Mouse (Mus musculus) limb, embryonic 13.5 days (tissue): Measurements from ENCODE around the gene Cdh20. TPM values are rescaled to one million over a fixed set of nuclear protein-coding genes. Genes with fewer than 3 reads are reported as not detected.

Experiments
- ATAC-seq: fragments of 200-750 bp; cut with Nextera tagmentation; 2 replicates; pipeline ENCODE4 v1.8.0; 2017; ENCODE audit warnings: low read depth, moderate number of reproducible peaks, moderate TSS enrichment; ENCODE audit not compliant: low FRiP score
- H3K27ac ChIP-seq: fragments of 300-500 bp; sonication (generic); 2 replicates; pipeline ENCODE4 v1.5.1; 2015; ENCODE audit warnings: inconsistent platforms, mild to moderate bottlenecking, moderate library complexity
- H3K27me3 ChIP-seq: fragments of 300-500 bp; sonication (generic); 2 replicates; pipeline ENCODE4 v1.6.1; 2015; ENCODE audit warnings: mild to moderate bottlenecking, inconsistent platforms
- H3K36me3 ChIP-seq: fragments of 300-500 bp; sonication (generic); 2 replicates; pipeline ENCODE4 v1.6.1; 2015; ENCODE audit warnings: inconsistent platforms, mild to moderate bottlenecking, moderate library complexity
- H3K4me1 ChIP-seq: fragments of 300-500 bp; sonication (generic); 2 replicates; pipeline ENCODE4 v1.6.1; 2015; ENCODE audit warnings: inconsistent platforms
- H3K4me2 ChIP-seq: fragments of 300-500 bp; sonication (generic); replicated peaks from 2 replicates; pipeline ENCODE4 v1.6.1; 2015; ENCODE audit warnings: inconsistent platforms, mild to moderate bottlenecking, moderate library complexity
- H3K4me3 ChIP-seq: fragments of 300-500 bp; sonication (generic); 2 replicates; pipeline ENCODE4 v1.5.1; 2015; ENCODE audit warnings: moderate library complexity, mild to moderate bottlenecking, inconsistent platforms
- H3K9ac ChIP-seq: fragments of 300-500 bp; sonication (generic); 2 replicates; pipeline ENCODE4 v1.6.1; 2015; ENCODE audit warnings: mild to moderate bottlenecking, inconsistent platforms
- H3K9me3 ChIP-seq: fragments of 300-500 bp; sonication (generic); 2 replicates; pipeline ENCODE4 v1.6.1; 2016; ENCODE audit warnings: inconsistent platforms
- WGBS: fragments of 180-500 bp; shearing (Covaris S2); methylation state at CpG from one replicate; pipeline ENCODE4 v1.1.7; 2015; 5-methylcytosine and 5-hydroxymethylcytosine counted together
- polyA plus RNA-seq: library from polyadenylated mRNA; unstranded; fragments of >200 nt; fragmentation: Nextera tagmentation; extraction: Ambion mirVana; gene quantifications from 2 replicates; pipeline ENCODE4 v1.2.1, GENCODE M21; 2015

Cdh20 gene
- polyA plus RNA-seq, 1 experiment from 2014 or later = 0.15 TPM

DNA sequence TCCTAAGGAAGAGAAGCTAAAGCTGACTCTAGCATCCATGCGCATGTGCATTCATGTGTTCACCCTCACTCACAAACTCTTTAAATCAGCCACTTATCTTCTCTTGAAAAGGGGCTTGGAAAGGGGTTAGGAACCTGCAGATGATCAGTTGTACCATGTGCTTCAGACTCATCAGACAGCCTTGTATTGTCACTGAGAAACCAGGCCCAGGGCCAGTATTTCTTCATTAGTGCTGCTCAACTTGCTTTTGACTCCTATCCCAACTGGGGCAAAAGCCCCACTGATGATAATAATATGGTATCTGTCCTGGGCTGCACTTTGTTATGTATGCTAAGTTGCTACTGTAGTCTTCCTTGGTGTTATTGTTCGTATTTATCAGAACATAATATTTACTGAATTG lies 38.9 kb downstream of the Cdh20 start:
- no peaks in the 10 kb centered on the region for H3K4me1 ChIP-seq
- H3K9me3 ChIP-seq = no peaks in the 10 kb centered on the region
- H3K36me3 ChIP-seq = no peaks in the 10 kb centered on the region
- 91% methylated on average over 2 of the region's 2 CpGs for WGBS
- H3K27me3 ChIP-seq = no peaks in the 10 kb centered on the region
- no peak overlapping the region for H3K4me3 ChIP-seq
- ATAC-seq = no peak
- no peak overlapping the region for H3K4me2 ChIP-seq
- H3K27ac ChIP-seq = no peak overlapping the region
- no peak overlapping the region for H3K9ac ChIP-seq

DNA sequence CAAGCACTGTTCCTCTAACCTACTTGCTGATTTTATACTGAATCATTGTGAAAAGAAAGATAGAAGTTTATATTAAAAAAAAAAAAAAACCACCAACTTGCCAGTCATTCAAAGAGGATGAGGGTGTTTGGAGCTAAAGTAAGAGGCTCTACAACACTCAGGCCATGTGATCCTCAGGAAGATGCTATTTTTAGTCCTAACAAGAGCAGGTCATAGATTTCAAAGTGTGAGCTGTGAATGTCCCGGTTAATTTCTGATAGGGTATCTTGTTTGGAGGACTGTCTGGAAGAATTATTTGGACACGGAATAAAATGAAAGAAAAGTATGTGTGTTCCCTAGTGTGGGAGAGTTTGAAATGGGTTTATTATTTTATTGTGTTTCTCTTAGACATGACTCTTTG lies 49.2 kb downstream of the Cdh20 start:
- Histone ChIP-seq H3K9me3 (no peaks in the 10 kb centered on the region), H3K4me1 (no peaks in the 10 kb centered on the region), H3K36me3 (no peaks in the 10 kb centered on the region), H3K9ac (no peak overlapping the region), H3K27me3 (no peaks in the 10 kb centered on the region), H3K4me2 (no peak overlapping the region), H3K4me3 (no peak overlapping the region), H3K27ac (no peak overlapping the region)
- 86% methylated on average over 2 of the region's 2 CpGs for WGBS
- ATAC-seq = no peak

DNA sequence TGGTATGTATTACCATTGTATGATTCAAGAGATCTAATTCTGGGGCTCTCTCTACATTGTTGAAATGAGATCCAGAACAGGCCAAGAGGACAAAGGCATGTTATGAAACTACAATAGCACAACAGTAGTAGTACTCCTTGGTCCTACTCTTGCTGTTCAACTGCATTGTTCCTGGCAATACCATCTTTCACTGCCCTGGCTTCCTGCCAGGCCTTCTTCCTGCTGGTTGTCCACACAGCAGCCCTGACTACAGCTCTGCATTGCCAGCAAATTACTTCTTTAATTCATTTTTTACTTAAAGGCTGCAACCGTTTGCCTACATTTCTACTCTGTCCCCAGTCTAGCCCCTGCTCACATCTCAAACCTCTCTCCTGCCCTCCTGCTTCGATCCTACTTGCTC lies 59.8 kb downstream of the Cdh20 start:
- no peak overlapping the region for H3K4me2 ChIP-seq

DNA sequence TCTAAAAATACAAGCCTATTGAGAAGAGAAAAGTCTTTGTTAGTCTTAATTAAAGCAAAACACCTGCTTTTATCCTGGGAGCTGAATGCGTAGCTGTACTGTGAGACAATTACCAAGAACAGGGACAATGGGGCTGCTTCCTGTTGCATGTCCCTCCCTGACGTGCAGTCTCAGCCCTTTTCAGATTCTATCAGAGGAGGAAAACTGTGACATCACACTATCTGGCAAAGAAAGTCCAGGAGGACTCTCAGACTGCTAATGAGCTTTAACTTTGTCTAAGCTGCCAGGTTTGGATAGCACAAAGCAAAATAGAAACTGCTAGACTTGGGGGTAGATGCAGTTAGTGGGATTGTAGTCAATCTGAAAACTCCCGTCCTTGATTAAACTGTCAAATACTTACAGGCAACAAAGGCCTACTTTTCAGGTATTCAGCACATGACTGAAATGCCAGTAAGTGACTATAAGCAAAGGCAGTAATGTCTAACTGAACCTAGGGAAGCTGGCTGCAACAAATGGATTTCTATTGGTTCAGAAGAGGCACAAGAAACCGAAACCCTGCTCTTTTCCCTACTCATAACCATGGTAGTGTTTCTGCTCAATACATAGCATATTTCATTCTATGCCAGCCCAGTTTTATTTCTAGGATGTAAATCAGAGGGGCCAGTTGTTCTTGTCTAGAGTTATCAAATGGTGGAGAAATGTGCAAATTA lies 70.0 kb downstream of the Cdh20 start:
- Histone ChIP-seq H3K4me2 (no peak overlapping the region), H3K27me3 (no peaks in the 10 kb centered on the region), H3K27ac (no peak overlapping the region), H3K9ac (no peak overlapping the region), H3K4me3 (no peak overlapping the region), H3K36me3 (no peaks in the 10 kb centered on the region), H3K4me1 (no peaks in the 10 kb centered on the region), H3K9me3 (no peaks in the 10 kb centered on the region)
- no peak for ATAC-seq
- whole genome bisulfite sequencing = 84% methylated on average over 4 of the region's 4 CpGs

More for the DNA sequence above, 59.8 kb downstream of the Cdh20 start:
- Histone ChIP-seq H3K9ac (no peak overlapping the region), H3K36me3 (no peaks in the 10 kb centered on the region), H3K27me3 (no peaks in the 10 kb centered on the region), H3K9me3 (no peaks in the 10 kb centered on the region), H3K27ac (no peak overlapping the region), H3K4me3 (no peak overlapping the region), H3K4me1 (no peaks in the 10 kb centered on the region)
- 84% methylated on average over 2 of the region's 2 CpGs for WGBS
- no peak for ATAC-seq

DNA sequence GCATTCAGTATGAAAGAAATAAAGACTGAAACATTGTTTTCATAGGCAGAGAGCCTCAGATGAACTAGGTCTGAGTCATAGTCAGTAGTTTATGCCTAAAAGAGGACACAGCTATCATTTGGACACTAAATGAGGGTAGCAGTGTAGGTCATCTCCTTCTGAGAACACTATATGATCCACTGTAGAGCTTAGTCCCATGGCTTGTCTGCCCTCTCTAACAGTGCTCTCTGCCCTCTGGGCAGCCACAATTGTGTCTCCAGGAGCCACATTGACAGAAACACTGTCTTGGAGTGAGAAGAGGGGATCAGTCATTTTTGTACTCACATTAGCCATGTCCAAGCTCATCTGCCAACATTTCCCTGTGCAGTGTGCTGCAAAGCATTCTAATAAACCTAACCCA lies 70.7 kb downstream of the Cdh20 start:
- H3K4me2 ChIP-seq = no peak overlapping the region
- H3K9me3 ChIP-seq = no peaks in the 10 kb centered on the region
- no peak overlapping the region for H3K4me3 ChIP-seq
- H3K27ac ChIP-seq = no peak overlapping the region
- no peak overlapping the region for H3K9ac ChIP-seq
- H3K27me3 ChIP-seq = no peaks in the 10 kb centered on the region
- H3K36me3 ChIP-seq = no peaks in the 10 kb centered on the region
- no peaks in the 10 kb centered on the region for H3K4me1 ChIP-seq
- ATAC-seq = no peak

DNA sequence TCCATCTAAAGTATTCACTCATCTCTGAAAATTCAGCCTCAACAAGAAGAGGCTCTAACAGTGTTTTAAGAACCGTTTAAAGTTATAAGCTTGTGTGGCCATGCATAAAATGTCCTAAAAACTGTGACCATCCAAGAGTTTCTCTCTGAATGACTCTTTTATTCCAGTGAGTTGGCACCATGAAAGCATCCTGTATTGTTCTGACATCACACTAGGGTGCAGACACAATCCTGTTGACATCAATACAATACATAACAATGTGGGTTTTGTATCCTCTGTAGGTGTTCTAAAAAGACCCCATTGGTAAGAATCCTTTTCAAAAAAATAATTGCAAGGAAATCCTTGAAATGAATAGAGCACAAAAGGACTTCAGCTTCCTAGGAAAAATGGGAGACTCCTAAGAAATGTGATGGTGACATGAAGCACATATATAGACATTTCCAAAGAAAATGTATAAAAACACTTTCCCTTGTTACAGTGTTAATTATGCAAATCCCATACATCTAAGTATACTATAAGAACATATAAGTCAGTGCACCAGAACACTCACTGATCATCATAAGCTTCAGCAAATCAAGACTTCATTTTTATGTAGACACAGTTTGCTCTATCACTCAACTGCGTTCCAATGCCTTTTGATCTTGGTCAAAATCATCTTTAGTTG lies 80.1 kb downstream of the Cdh20 start:
- Histone ChIP-seq H3K4me2 (no peak overlapping the region), H3K27me3 (no peaks in the 10 kb centered on the region), H3K27ac (no peak overlapping the region), H3K9ac (no peak overlapping the region), H3K36me3 (no peaks in the 10 kb centered on the region), H3K4me1 (no peaks in the 10 kb centered on the region), H3K9me3 (no peaks in the 10 kb centered on the region), H3K4me3 (no peak overlapping the region)
- 85% methylated on average over 2 of the region's 2 CpGs for WGBS
- no peak for ATAC-seq

DNA sequence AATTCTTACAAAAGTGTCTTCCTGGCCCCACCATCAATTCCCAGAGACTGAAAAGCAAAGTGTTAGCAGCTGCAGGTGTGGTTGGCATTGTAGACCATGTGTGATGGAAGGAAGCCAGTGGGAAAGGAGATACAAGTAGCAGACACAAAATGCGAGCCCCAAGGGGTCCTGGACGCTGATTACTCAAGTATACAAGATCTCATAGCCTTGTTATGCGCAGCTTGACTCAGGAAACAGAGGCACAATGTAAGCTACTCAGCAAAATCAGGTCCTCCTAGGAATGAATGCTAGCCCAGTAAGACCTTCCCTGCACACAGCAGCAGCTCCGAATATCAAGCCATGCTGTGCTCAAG lies 80.6 kb downstream of the Cdh20 start:
- no peak for ATAC-seq
- Histone ChIP-seq H3K27ac (no peak overlapping the region), H3K27me3 (no peaks in the 10 kb centered on the region), H3K4me2 (no peak overlapping the region), H3K36me3 (no peaks in the 10 kb centered on the region), H3K4me1 (no peaks in the 10 kb centered on the region), H3K9ac (no peak overlapping the region), H3K4me3 (no peak overlapping the region), H3K9me3 (no peaks in the 10 kb centered on the region)
- WGBS = 83% methylated on average over 4 of the region's 4 CpGs

DNA sequence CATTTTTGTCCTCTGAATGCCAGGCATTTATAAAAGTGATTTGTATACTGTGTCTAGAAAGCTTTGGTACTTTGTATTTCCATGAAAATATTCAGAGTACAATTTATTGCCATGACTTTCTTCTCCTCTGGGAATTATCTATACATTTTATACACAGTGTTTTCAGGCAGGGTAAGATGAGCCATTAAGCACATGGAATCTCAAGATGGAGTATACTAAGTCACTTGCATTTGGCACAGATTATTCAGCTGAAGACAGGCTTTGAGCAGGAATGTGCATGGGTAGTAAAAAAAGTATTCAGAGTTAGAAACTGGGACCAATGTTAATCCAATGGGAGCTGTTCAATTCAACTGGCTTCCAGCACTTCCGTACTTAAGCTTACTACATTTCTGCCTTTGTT lies 109.1 kb downstream of the Cdh20 start:
- 64% methylated on average over 1 of the region's 1 CpGs for WGBS
- H3K4me1 ChIP-seq = no peaks in the 10 kb centered on the region
- H3K9ac ChIP-seq = no peak overlapping the region
- peak; percentile 81 for ATAC-seq
- no peaks in the 10 kb centered on the region for H3K36me3 ChIP-seq
- H3K27ac ChIP-seq = no peak overlapping the region
- no peak overlapping the region for H3K4me3 ChIP-seq
- H3K4me2 ChIP-seq = no peak overlapping the region
- H3K9me3 ChIP-seq = no peaks in the 10 kb centered on the region
- no peaks in the 10 kb centered on the region for H3K27me3 ChIP-seq

DNA sequence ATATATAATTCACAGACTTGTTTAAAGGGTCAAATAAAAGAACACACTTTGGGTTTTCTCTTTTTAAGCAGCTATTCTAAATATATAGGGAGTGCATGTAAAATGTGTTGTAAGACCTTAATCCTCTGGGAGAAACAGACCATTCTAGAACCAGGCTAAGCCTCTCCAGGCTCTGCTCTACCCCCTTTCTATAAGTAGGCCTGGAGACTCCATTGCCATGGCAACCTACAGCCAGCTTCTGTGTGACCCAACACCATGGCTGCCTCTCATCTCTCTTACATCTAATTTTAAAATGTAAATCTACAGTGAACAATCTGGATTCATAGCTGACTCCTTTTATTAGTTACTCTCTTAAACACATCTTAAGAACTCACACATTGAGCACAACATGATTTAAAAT lies 133.5 kb downstream of the Cdh20 start:
- Histone ChIP-seq H3K36me3 (no peaks in the 10 kb centered on the region), H3K27ac (no peak overlapping the region), H3K4me3 (no peak overlapping the region), H3K9me3 (no peaks in the 10 kb centered on the region), H3K4me2 (no peak overlapping the region), H3K4me1 (no peaks in the 10 kb centered on the region), H3K27me3 (no peaks in the 10 kb centered on the region), H3K9ac (no peak overlapping the region)
- ATAC-seq = no peak

DNA sequence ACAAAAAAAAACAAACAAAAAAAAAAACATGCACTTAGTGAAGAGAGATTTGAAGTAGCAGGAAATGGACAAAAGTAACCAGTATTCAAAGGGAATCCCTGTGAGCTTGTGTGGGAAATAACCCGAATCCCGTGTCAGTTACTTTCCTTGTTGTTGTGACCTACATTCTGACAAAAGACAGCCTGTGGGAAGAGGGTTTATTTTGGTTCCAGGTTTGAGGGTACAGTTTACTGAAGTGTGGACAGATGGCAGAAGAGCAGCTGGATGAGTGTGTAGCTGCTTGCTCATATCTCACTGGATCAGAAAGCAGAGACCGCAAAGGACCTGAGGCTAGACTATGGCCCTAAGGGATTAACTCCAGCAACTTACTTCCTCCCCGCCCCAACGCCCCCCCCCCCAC lies 135.1 kb downstream of the Cdh20 start:
- Histone ChIP-seq H3K27ac (no peak overlapping the region), H3K4me2 (no peak overlapping the region), H3K9me3 (no peaks in the 10 kb centered on the region), H3K9ac (no peak overlapping the region), H3K4me3 (no peak overlapping the region), H3K27me3 (no peaks in the 10 kb centered on the region), H3K4me1 (no peaks in the 10 kb centered on the region), H3K36me3 (no peaks in the 10 kb centered on the region)
- ATAC-seq = no peak
- 79% methylated on average over 5 of the region's 5 CpGs for WGBS

DNA sequence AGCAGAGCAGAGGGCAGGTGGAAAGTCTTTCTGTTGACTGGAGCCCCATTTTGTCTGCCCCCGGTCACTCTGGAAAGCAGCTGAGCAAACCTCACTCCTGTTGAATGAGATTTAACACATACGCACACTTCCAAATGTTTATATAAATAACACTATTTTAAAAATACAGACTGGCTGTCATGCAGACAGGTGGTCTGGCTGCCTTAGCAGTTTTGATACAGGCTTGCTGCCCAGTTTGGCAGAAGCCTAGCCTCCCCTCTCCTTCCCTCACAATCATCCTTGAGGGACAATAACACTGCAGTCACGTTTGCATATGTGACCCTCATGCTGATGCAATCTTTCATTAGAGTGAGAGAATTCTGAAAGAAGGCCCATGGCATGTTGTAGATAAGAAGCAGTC lies 144.1 kb downstream of the Cdh20 start:
- Histone ChIP-seq H3K36me3 (no peaks in the 10 kb centered on the region), H3K27me3 (no peaks in the 10 kb centered on the region), H3K9me3 (no peaks in the 10 kb centered on the region), H3K4me1 (0 out of 2 replicates have a peak, but pooled peaks cover 3% of the 10 kb centered on the region), H3K4me3 (no peak overlapping the region), H3K4me2 (no peak overlapping the region), H3K9ac (no peak overlapping the region), H3K27ac (no peak overlapping the region)
- no peak for ATAC-seq
- 53% methylated on average over 3 of the region's 3 CpGs for WGBS

DNA sequence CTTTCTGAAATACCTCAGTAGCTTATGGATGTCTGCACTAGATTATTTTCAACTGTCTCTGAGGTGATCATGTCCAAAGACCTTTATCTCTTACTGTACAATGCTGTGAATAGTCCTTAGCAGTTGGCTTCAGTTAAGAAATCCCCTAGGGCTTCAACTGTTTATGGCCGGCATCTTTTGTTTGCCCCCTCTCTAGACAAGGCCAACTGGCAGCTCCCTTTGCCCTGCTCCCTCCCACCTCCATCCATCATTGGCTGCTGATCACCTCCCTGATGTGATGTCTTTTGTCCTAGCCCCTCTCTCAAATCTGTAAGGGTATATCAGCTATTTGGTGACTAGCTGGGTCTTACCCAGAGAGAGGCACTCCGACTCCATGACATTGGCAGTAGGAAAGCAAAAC lies 148.2 kb downstream of the Cdh20 start:
- Histone ChIP-seq H3K4me3 (no peak overlapping the region), H3K27ac (no peak overlapping the region), H3K9me3 (no peaks in the 10 kb centered on the region), H3K27me3 (no peaks in the 10 kb centered on the region), H3K4me1 (0 out of 2 replicates have a peak, but pooled peaks cover 3% of the 10 kb centered on the region), H3K4me2 (no peak overlapping the region), H3K9ac (no peak overlapping the region), H3K36me3 (no peaks in the 10 kb centered on the region)
- 71% methylated on average over 2 of the region's 2 CpGs for WGBS
- no peak for ATAC-seq

DNA sequence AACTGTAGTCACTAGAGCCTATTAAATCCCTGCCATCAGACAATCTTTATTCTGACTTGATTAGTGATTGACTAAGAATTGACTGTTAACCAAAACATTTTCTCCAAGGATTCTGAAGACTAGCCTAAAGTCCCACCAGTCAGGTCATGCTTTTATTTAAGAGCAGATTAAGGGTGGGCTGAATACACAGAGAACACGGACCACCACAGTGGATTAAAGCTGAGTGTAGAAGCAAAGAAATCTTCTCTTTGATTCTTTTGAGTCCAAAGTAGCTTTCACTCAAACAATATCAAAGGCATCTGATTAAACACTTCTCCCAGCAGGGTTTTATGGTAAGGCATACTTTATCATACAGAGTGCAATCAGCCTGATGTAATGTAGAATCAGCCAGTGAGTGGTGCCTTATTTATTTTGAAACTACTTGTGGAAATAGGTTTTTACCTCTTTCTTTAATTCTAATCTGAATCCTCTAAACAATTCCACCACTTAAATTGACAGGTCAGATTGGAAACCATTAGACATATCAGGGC lies 149.0 kb downstream of the Cdh20 start:
- Histone ChIP-seq H3K36me3 (no peaks in the 10 kb centered on the region), H3K27me3 (no peaks in the 10 kb centered on the region), H3K27ac (no peak overlapping the region), H3K4me3 (no peak overlapping the region), H3K4me2 (no peak overlapping the region), H3K4me1 (0 out of 2 replicates have a peak, but pooled peaks cover 1% of the 10 kb centered on the region), H3K9ac (no peak overlapping the region), H3K9me3 (no peaks in the 10 kb centered on the region)
- WGBS = 66% methylated on average over 1 of the region's 1 CpGs
- ATAC-seq = no peak
